Mouse (Mus musculus) forebrain, embryonic 16.5 days (tissue): Measurements from ENCODE around the gene Nck2. TPM values are rescaled to one million over a fixed set of nuclear protein-coding genes. Genes with fewer than 3 reads are reported as not detected.

Experiments
- ATAC-seq: fragments of 200-750 bp; cut with Nextera tagmentation; 2 replicates; pipeline ENCODE4 v1.8.0; 2017; ENCODE audit warnings: mild to moderate bottlenecking, moderate library complexity
- H3K27ac ChIP-seq: fragments of 300-500 bp; sonication (generic); 2 replicates; pipeline ENCODE4 v1.5.1; 2014; ENCODE audit warnings: low read length, control low read depth
- H3K27me3 ChIP-seq: fragments of 300-500 bp; sonication (generic); replicated peaks from 2 replicates; pipeline ENCODE4 v1.6.1; 2014; ENCODE audit warnings: low read length; ENCODE audit not compliant: control insufficient read depth, insufficient read depth
- H3K36me3 ChIP-seq: fragments of 300-500 bp; sonication (generic); 2 replicates; pipeline ENCODE4 v1.6.1; 2014; ENCODE audit not compliant: control insufficient read depth, insufficient read depth
- H3K4me1 ChIP-seq: fragments of 300-500 bp; sonication (generic); replicated peaks from 2 replicates; pipeline ENCODE4 v1.6.1; 2014; ENCODE audit warnings: low read length; ENCODE audit not compliant: control insufficient read depth, insufficient read depth
- H3K4me2 ChIP-seq: fragments of 300-500 bp; sonication (generic); 2 replicates; pipeline ENCODE4 v1.6.1; 2014; ENCODE audit warnings: mild to moderate bottlenecking, low read length, control low read depth
- H3K4me3 ChIP-seq: fragments of 300-500 bp; sonication (generic); replicated peaks from 2 replicates; pipeline ENCODE4 v1.5.1; 2014; ENCODE audit warnings: mild to moderate bottlenecking, low read length, control low read depth
- H3K9ac ChIP-seq: fragments of 300-500 bp; sonication (generic); replicated peaks from 2 replicates; pipeline ENCODE4 v1.6.1; 2014; ENCODE audit warnings: low read depth, low read length, control low read depth
- H3K9me3 ChIP-seq: fragments of 300-500 bp; sonication (generic); 2 replicates; pipeline ENCODE4 v1.6.1; 2016; ENCODE audit warnings: low read length; ENCODE audit not compliant: control insufficient read depth
- WGBS: fragments of 180-500 bp; shearing (Covaris S2); extraction: QIAGEN DNeasy Blood & Tissue Kit; methylation state at CpG from one replicate; pipeline ENCODE4 v1.1.7; 2014; 5-methylcytosine and 5-hydroxymethylcytosine counted together
- polyA plus RNA-seq: library from polyadenylated mRNA; unstranded; fragments of >200 nt; fragmentation: Nextera tagmentation; extraction: Ambion mirVana; gene quantifications from 2 replicates; pipeline ENCODE4 v1.2.1, GENCODE M21; 2015

Gene Nck2
- 53.4 and 58.3 TPM in 2 replicates for polyA plus RNA-seq

DNA sequence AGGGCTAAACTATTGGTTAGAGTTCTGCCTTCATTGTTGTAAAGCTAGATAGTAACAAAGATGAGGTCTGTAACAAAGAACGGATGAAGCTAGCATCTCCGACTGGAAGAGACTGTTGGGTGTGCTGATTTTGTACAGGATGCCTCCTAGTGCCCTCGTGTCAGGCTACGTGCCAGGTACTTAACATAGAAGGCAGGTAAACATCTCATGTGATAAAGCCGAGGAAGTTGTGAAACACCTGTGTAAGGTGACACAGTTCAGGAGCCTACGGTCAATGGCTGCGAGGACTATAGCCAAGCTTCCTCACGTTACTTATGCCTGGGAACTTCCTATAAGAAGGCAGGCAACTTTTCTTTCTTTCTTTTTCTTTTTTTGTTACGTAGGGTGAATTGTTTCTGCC is at the start of gene Nck2:
TSS of gene Nck2 (plus strand) at position 49 of the 400 bp plus-strand sequence.
- H3K9ac ChIP-seq, result peak within 1 kb of the TSS; percentile 98
- H3K4me3 ChIP-seq, result peak within 1 kb of the TSS; percentile 98
- 11% methylated on average over 9 of the region's 9 CpGs for WGBS
- ATAC-seq, result no peak
- H3K4me1 ChIP-seq, result peaks cover 22% of the 10 kb centered on the region
- H3K27me3 ChIP-seq, result no peaks in the 10 kb centered on the region
- peak within 1 kb of the TSS; percentile 91 for H3K27ac ChIP-seq
- peak within 1 kb of the TSS; percentile 89 for H3K4me2 ChIP-seq
- H3K9me3 ChIP-seq, result no peaks in the 10 kb centered on the region
- no peaks in the 10 kb centered on the region for H3K36me3 ChIP-seq

DNA sequence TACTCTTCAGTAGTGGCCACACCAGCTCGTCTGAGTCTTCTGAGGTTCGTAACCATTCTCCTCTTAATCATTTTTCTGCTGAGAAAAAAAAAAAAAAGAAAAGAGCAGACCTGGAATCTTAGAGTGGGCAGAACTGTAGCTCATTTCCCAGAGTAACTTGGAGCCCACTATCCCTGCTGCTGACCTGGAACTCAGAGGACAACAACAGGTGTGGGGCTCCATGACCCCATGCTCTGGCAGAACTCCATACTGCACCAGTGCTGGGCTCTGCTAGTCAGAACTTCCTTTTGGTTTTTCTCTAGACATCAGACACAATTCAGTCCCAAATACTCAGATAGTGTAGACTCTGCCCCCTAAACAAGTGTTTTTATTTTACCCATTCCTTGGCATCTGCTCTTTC is 49.3 kb upstream of the Nck2 start:
- 83% methylated on average over 2 of the region's 2 CpGs for WGBS
- Histone ChIP-seq H3K9ac (no peak overlapping the region), H3K4me3 (no peak overlapping the region), H3K9me3 (no peaks in the 10 kb centered on the region), H3K36me3 (no peaks in the 10 kb centered on the region), H3K4me1 (no peaks in the 10 kb centered on the region), H3K27me3 (no peaks in the 10 kb centered on the region), H3K27ac (no peak overlapping the region), H3K4me2 (no peak overlapping the region)
- no peak for ATAC-seq

DNA sequence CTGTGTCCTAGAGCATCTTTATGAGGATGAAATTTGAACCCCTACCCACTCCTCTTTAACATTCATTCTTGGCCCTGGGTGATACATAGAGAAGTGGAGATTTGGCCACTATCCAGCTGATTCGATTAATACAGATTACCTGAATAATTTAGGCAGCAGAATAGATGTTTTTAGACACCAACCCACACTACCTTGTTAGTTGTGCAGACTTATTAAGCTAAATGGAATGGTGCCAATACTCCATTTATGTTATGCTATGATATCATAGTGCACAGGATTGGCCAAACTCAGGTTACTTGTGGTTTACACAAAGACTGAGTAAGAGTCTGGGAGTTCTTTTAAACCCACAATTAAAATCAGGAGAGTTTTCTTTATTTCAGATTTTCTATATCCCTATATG is 48.6 kb upstream of the Nck2 start:
- H3K4me1 ChIP-seq, result no peaks in the 10 kb centered on the region
- no peaks in the 10 kb centered on the region for H3K36me3 ChIP-seq
- ATAC-seq, result no peak
- H3K27me3 ChIP-seq, result no peaks in the 10 kb centered on the region
- H3K9me3 ChIP-seq, result no peaks in the 10 kb centered on the region
- H3K27ac ChIP-seq, result no peak overlapping the region
- no peak overlapping the region for H3K4me2 ChIP-seq
- no peak overlapping the region for H3K4me3 ChIP-seq
- no peak overlapping the region for H3K9ac ChIP-seq
- WGBS, result 67% methylated on average over 1 of the region's 1 CpGs

DNA sequence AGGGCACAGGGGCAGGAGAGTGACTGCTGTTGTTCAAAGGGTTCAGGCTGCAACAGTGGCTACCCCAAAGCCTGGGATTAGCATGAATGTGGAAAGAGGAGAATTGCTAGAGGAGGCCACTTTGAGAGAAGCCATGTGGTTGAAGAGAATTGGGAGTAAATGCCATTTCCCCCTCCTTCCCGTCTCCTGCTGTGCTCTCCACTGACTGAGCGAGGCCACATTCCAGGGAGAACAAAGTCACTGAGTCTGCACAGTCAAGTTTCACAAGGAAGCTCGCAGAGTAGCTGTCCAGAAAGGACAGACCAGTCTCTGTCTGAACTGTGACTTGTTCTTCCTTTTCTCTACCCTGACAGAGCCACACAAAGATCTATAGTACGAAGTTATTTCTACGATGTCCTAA is 47.9 kb upstream of the Nck2 start:
- Histone ChIP-seq H3K4me2 (no peak overlapping the region), H3K27ac (no peak overlapping the region), H3K4me3 (no peak overlapping the region), H3K4me1 (no peaks in the 10 kb centered on the region), H3K9me3 (no peaks in the 10 kb centered on the region), H3K9ac (no peak overlapping the region), H3K36me3 (no peaks in the 10 kb centered on the region), H3K27me3 (no peaks in the 10 kb centered on the region)
- no peak for ATAC-seq
- WGBS, result 34% methylated on average over 5 of the region's 5 CpGs

GRCm38 (mm10) chr1:43397096-43397495 is 47.3 kb upstream of the Nck2 start:
- no peaks in the 10 kb centered on the region for H3K36me3 ChIP-seq
- no peak overlapping the region for H3K4me3 ChIP-seq
- no peaks in the 10 kb centered on the region for H3K9me3 ChIP-seq
- H3K27ac ChIP-seq, result no peak overlapping the region
- no peaks in the 10 kb centered on the region for H3K27me3 ChIP-seq
- H3K4me2 ChIP-seq, result no peak overlapping the region
- no peak overlapping the region for H3K9ac ChIP-seq
- WGBS, result 90% methylated on average over 2 of the region's 2 CpGs
- H3K4me1 ChIP-seq, result no peaks in the 10 kb centered on the region
- ATAC-seq, result no peak

GRCm38 (mm10) chr1:43398738-43399601 is 45.4 kb upstream of the Nck2 start:
- no peak for ATAC-seq
- no peak overlapping the region for H3K9ac ChIP-seq
- no peaks in the 10 kb centered on the region for H3K9me3 ChIP-seq
- H3K36me3 ChIP-seq, result no peaks in the 10 kb centered on the region
- H3K27ac ChIP-seq, result no peak overlapping the region
- WGBS, result 91% methylated on average over 10 of the region's 10 CpGs
- H3K4me3 ChIP-seq, result no peak overlapping the region
- H3K27me3 ChIP-seq, result no peaks in the 10 kb centered on the region
- no peak overlapping the region for H3K4me2 ChIP-seq
- no peaks in the 10 kb centered on the region for H3K4me1 ChIP-seq

GRCm38 (mm10) chr1:43399602-43400216 is 44.7 kb upstream of the Nck2 start:
- no peak overlapping the region for H3K4me3 ChIP-seq
- H3K9me3 ChIP-seq, result no peaks in the 10 kb centered on the region
- H3K4me1 ChIP-seq, result no peaks in the 10 kb centered on the region
- no peak overlapping the region for H3K27ac ChIP-seq
- H3K36me3 ChIP-seq, result no peaks in the 10 kb centered on the region
- H3K4me2 ChIP-seq, result no peak overlapping the region
- H3K9ac ChIP-seq, result no peak overlapping the region
- no peak for ATAC-seq
- 84% methylated on average over 8 of the region's 8 CpGs for WGBS
- no peaks in the 10 kb centered on the region for H3K27me3 ChIP-seq

DNA sequence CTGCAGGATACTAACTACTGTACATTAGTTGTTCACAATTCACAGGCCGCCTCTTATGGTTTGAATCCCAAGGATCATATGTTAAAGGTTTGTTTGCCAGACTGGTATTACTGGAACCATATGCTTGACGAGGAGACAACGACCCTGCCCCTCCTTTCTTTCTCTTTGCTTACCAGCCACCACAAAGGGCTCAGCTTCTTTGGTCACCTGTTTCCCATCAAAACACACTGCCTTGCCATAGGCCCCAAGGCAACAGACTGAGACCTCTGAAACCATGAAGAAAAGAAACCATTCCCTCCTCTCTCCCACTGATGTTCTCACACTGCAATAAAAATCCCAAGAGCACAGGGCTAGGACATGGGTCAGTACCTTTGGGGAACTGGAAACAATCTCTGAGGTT is 43.7 kb upstream of the Nck2 start:
- ATAC-seq, result no peak
- WGBS, result 71% methylated on average over 3 of the region's 3 CpGs
- Histone ChIP-seq H3K27me3 (no peaks in the 10 kb centered on the region), H3K4me2 (no peak overlapping the region), H3K9ac (no peak overlapping the region), H3K27ac (no peak overlapping the region), H3K4me3 (no peak overlapping the region), H3K4me1 (no peaks in the 10 kb centered on the region), H3K36me3 (no peaks in the 10 kb centered on the region), H3K9me3 (no peaks in the 10 kb centered on the region)

DNA sequence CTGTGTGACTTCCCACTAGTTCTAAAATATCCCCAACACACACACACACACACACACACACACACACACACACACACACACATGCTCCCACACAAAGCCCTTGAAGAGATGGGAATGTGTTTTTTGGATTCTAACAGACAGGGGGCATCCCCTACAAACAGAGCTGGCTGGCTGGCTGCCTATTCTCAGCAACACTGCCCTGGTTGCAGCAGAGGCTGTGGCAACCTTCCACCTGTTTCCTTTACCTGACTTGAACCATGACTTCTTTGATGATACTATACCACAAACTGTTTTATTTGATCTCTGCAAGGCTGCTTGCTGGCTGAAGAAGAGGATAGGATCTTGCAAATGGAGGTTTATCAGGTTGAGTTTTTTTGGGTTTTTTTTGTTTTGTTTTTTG is 41.0 kb upstream of the Nck2 start:
- Histone ChIP-seq H3K9ac (no peak overlapping the region), H3K27ac (no peak overlapping the region), H3K27me3 (no peaks in the 10 kb centered on the region), H3K4me3 (no peak overlapping the region), H3K4me1 (no peaks in the 10 kb centered on the region), H3K36me3 (no peaks in the 10 kb centered on the region), H3K9me3 (no peaks in the 10 kb centered on the region), H3K4me2 (no peak overlapping the region)
- ATAC-seq, result no peak
